Mouse (Mus musculus): Measurements from ENCODE around the gene Agbl1.

GRCm38 (mm10) chr7:76462361-76463001 is 232.8 kb downstream of the Agbl1 start:
- TF ChIP-seq POLR2A (IDR thresholded peaks at IDR 0.05; ENCODE audit: low read depth, low read length) (no peak), CTCF (conservative IDR thresholded peaks at IDR 0.05; ENCODE audit: insufficient read depth, insufficient read length, low read depth, low read length) (no peak)

Measured in kidney, adult 2 months (tissue).